Mouse (Mus musculus) natural killer cell, adult 2 months (primary cell): ENCODE data around the gene Rabggta.

Source experiments
- DNase-seq, 2 experiments: peaks; one replicate each; pipeline ENCODE4 v3.0.0; 2022; ENCODE audit warnings: low spot score in 2 of 2

Rabggta gene

GRCm38 (mm10) chr14:55721700-55722437 is at the start of gene Rabggta:
Rabggta (minus strand) TSS chr14:55722263.
- peak; percentile 88 to 94 for DNase-seq

GRCm38 (mm10) chr14:55769087-55769703 is 47.1 kb upstream of the Rabggta start:
- DNase-seq: no peak

- DNase-seq: no peak
These were observed 46.5 kb upstream of the Rabggta start for GRCm38 (mm10) chr14:55768555-55768954.

- peak; percentile 45 to 50 for DNase-seq
These were observed 45.7 kb upstream of the Rabggta start for GRCm38 (mm10) chr14:55767519-55768414.

GRCm38 (mm10) chr14:55765696-55766095 is 43.6 kb upstream of the Rabggta start, which contains the start of gene Ltb4r1:
Ltb4r1 (plus strand) TSS chr14:55765962.
- no peak for DNase-seq

GRCm38 (mm10) chr14:55763166-55763565 is 41.1 kb upstream of the Rabggta start:
- no peak for DNase-seq

GRCm38 (mm10) chr14:55762001-55762821 is 40.1 kb upstream of the Rabggta start:
- no peak for DNase-seq

- DNase-seq: no peak
These were observed 39.1 kb upstream of the Rabggta start, which contains the start of gene Ltb4r2 for GRCm38 (mm10) chr14:55761163-55761562. Ltb4r2 (plus strand) TSS chr14:55761428.

GRCm38 (mm10) chr14:55760156-55760555 is 38.1 kb upstream of the Rabggta start:
- peak; percentile 83 to 90 for DNase-seq

- no peak for DNase-seq
These were observed 36.3 kb upstream of the Rabggta start, which contains the start of gene Cideb for GRCm38 (mm10) chr14:55758363-55758784. Cideb (minus strand) TSS chr14:55758458.

GRCm38 (mm10) chr14:55757566-55757965 is 35.5 kb upstream of the Rabggta start:
- DNase-seq: no peak

GRCm38 (mm10) chr14:55747051-55747847 is 25.2 kb upstream of the Rabggta start:
- no peak for DNase-seq

GRCm38 (mm10) chr14:55745861-55746237 is 23.8 kb upstream of the Rabggta start:
- DNase-seq: no peak

- DNase-seq: peak; percentile 78 to 82
These were observed 23.3 kb upstream of the Rabggta start, which contains the start of the genes Dhrs1 and Nop9 for GRCm38 (mm10) chr14:55745180-55745860. Dhrs1 (minus strand) TSS chr14:55745690. Nop9 (plus strand) TSS chr14:55745693.

- peak; percentile 84 to 89 for DNase-seq
These were observed 21.6 kb upstream of the Rabggta start for GRCm38 (mm10) chr14:55743711-55744110.

- no peak for DNase-seq
These were observed 15.1 kb upstream of the Rabggta start for GRCm38 (mm10) chr14:55737086-55737687.

- no peak for DNase-seq
These were observed 13.7 kb upstream of the Rabggta start for GRCm38 (mm10) chr14:55735758-55736157.

- no peak for DNase-seq
These were observed 13.3 kb upstream of the Rabggta start for GRCm38 (mm10) chr14:55735334-55735733.

GRCm38 (mm10) chr14:55734869-55735268 is 12.8 kb upstream of the Rabggta start:
- DNase-seq: no peak
